Mouse (Mus musculus): ENCODE results near the gene Sp2. TPM values are rescaled to one million over a fixed set of nuclear protein-coding genes. Genes with fewer than 3 reads are reported as not detected.

Gene Sp2
- total and polyA plus RNA-seq, 3 experiments: 1.1 to 21.0 (median 2.8) TPM

DNA sequence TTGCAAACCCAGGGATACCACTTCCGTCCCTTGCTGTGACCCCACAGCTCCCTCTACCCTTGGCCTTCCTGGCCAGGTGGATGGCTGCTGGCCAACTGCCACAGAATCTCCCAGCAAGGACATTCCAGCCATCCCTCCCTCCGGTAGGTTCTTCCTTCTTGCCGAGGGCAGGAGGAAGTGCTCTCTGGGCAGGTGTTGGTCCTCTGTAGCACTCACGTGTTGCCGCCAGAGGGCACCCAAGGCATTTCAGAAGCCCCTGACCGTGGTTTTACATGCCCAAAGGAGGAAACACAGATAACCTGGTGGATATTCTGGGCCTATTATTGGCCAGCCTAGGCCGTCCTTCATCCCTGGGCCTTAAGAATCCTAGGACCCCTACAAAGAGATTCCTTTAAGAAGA, 404 bp downstream of the Sp2 start (continued):
- TF ChIP-seq MAZ (IDR thresholded peaks at IDR 0.05; ENCODE audit: low read depth, low read length): peak; percentile 85
- TF ChIP-seq POLR2AphosphoS2 (IDR thresholded peaks at IDR 0.05; ENCODE audit: low read depth, low read length): no peak
- no peak for TF ChIP-seq JUN (IDR thresholded peaks at IDR 0.05; ENCODE audit: insufficient read depth, low read depth, low read length)
- no peak for TF ChIP-seq USF2 (conservative IDR thresholded peaks at IDR 0.05; ENCODE audit: low read depth, low read length)
- peak; percentile 81 for TF ChIP-seq IRF4 (IDR thresholded peaks at IDR 0.05; ENCODE audit: low read depth, low read length)
- TF ChIP-seq CHD1 (IDR thresholded peaks at IDR 0.05; ENCODE audit: low read depth, low read length): 0 out of 2 replicates have a peak, but pooled peaks have one; percentile 76
- TF ChIP-seq SIN3A (IDR thresholded peaks at IDR 0.05; ENCODE audit: low read length): peak; percentile 88
- TF ChIP-seq POLR2A (IDR thresholded peaks at IDR 0.05; ENCODE audit: low read depth, low read length): no peak
- TF ChIP-seq JUND (conservative IDR thresholded peaks at IDR 0.05; ENCODE audit: low read depth, low read length): 0 out of 2 replicates have a peak, but pooled peaks have one; percentile 46
- TF ChIP-seq TBP (conservative IDR thresholded peaks at IDR 0.05; ENCODE audit: low read depth, low read length): no peak
- peak; percentile 67; the same call in 1 of the 2 replicates for TF ChIP-seq MXI1 (IDR thresholded peaks at IDR 0.05; ENCODE audit: low read depth, low read length)

DNA sequence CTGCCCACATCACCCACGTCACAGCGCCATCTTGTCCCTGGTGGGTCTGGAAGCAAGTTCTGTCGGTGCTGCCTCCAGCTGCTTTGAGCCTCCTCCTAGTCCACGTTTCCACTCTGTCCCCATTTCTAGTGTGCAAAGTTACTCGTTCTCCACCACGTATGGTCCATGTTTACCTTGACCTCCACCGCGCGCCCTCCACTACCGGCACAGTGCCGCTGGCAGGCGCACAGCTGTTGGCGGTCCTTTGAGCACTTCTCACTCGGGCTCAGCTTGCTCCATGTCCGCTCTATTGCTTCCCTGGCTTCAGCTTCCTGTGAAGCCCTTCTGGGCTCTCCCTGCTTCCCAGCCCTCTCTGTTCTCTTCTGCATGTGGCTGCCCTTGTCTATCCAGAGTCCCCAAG, 1.3 kb downstream of the Sp2 start:
- Histone ChIP-seq H3K4me2 (ENCODE audit: insufficient read depth, low read depth, poor library complexity, severe bottlenecking) (no peak overlapping the region), H3K36me3 (replicated peaks in 1 of 2; ENCODE audit: control insufficient read depth in 1 of 2, insufficient read depth in 1 of 2, low read length in 1 of 2) (peaks cover 0 to 2% of the 10 kb centered on the region in 2 experiments), H3K27ac (ENCODE audit: insufficient read depth, low read depth) (no peak overlapping the region), H3K27me3 (replicated peaks) (no peaks in the 10 kb centered on the region), H3K9me3 (replicated peaks; ENCODE audit: low read length) (no peaks in the 10 kb centered on the region), H3K9ac (ENCODE audit: insufficient read depth, low read depth) (no peak overlapping the region), H3K4me3 (replicated peaks in 1 of 3; ENCODE audit: low read depth in 2 of 3, low read length in 2 of 3, poor library complexity in 1 of 3) (no peak overlapping the region), H3K79me2 (replicated peaks; ENCODE audit: control insufficient read depth, extremely low read depth, insufficient read depth, poor library complexity, severe bottlenecking) (peaks cover 6% of the 10 kb centered on the region), H3K4me1 (ENCODE audit: control insufficient read depth in 1 of 2, insufficient read depth in 2 of 2) (peaks cover 29 to 64% of the 10 kb centered on the region in 2 experiments)
- DNase-seq (ENCODE audit: extremely low read depth): no peak
- in situ Hi-C loops (cut with MboI; ENCODE audit: low pct_ligation_motif_present, low pct_unique_long_range_greater_than_20kb, low sequenced_read_pairs): no loop called here
- no peak for TF ChIP-seq JUN (IDR thresholded peaks at IDR 0.05; ENCODE audit: insufficient read depth, low read depth, low read length)
- no peak for TF ChIP-seq SMC3 (IDR thresholded peaks at IDR 0.05; ENCODE audit: low read depth, low read length)
- dilution Hi-C loops (cut with MboI; ENCODE audit: extremely low pct_ligation_motif_present, extremely low pct_unique_long_range_greater_than_20kb, low sequenced_read_pairs): no loop called here

DNA sequence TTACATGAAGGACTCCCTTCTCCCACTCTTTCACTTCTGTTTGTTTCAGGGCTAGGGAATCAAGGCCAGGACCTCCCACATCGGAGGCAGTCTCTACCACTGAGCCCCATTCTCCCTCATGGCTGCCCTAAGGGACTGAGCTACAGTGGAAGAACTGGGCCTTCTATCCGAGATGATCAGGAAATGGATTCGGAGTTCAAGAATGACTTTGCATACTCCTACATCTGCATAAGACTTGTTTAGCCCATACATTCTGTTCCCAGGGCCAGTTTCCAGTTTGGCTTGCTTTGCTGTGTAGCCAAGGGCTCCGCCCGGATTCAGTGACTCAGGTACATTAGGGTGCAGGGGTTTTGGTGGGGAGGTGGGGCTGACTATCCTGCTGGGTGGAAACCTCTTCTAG, 2.7 kb downstream of the Sp2 start:
- TF ChIP-seq ZNF384 (IDR thresholded peaks at IDR 0.05; ENCODE audit: low read depth, low read length) (no peak), MAFK (IDR thresholded peaks at IDR 0.05; ENCODE audit: insufficient replicate concordance, low read length) (no peak), POLR2AphosphoS2 (IDR thresholded peaks at IDR 0.05; ENCODE audit: low read depth, low read length) (no peak), KAT2A (IDR thresholded peaks at IDR 0.05; ENCODE audit: insufficient replicate concordance, low read length) (no peak), ZMIZ1 (IDR thresholded peaks at IDR 0.05; ENCODE audit: low read depth, low read length) (no peak), EP300 (IDR thresholded peaks at IDR 0.05; ENCODE audit: low read length) (no peak), ZC3H11A (IDR thresholded peaks at IDR 0.05; ENCODE audit: low read depth, low read length) (no peak), MXI1 (IDR thresholded peaks at IDR 0.05; ENCODE audit: low read depth, low read length) (no peak), JUND (conservative IDR thresholded peaks at IDR 0.05; ENCODE audit: low read depth, low read length) (no peak)
- Histone ChIP-seq H3K9ac (ENCODE audit: insufficient read depth, low read depth) (no peak overlapping the region), H3K27ac (ENCODE audit: insufficient read depth, low read depth) (no peak overlapping the region), H3K4me2 (ENCODE audit: insufficient read depth, low read depth, poor library complexity, severe bottlenecking) (no peak overlapping the region), H3K9me3 (replicated peaks; ENCODE audit: low read length) (no peaks in the 10 kb centered on the region), H3K36me3 (replicated peaks in 1 of 2; ENCODE audit: control insufficient read depth in 1 of 2, insufficient read depth in 1 of 2, low read length in 1 of 2) (peaks cover 0 to 8% of the 10 kb centered on the region in 2 experiments), H3K4me1 (ENCODE audit: control insufficient read depth in 1 of 2, insufficient read depth in 2 of 2) (peaks cover 31 to 64% of the 10 kb centered on the region in 2 experiments), H3K79me2 (replicated peaks; ENCODE audit: control insufficient read depth, extremely low read depth, insufficient read depth, poor library complexity, severe bottlenecking) (peaks cover 20% of the 10 kb centered on the region), H3K27me3 (replicated peaks) (no peaks in the 10 kb centered on the region), H3K4me3 (replicated peaks in 1 of 3; ENCODE audit: low read depth in 2 of 3, low read length in 2 of 3, poor library complexity in 1 of 3) (no peak overlapping the region)
- dilution Hi-C loops (cut with MboI; ENCODE audit: extremely low pct_ligation_motif_present, extremely low pct_unique_long_range_greater_than_20kb, low sequenced_read_pairs) (no loop called here), in situ Hi-C loops (cut with MboI; ENCODE audit: low pct_ligation_motif_present, low pct_unique_long_range_greater_than_20kb, low sequenced_read_pairs) (no loop called here)
- DNase-seq (ENCODE audit: extremely low read depth): no peak

All from CH12.LX (cell line).